Mouse (Mus musculus): Measurements from ENCODE around the gene Dact3.

DNA sequence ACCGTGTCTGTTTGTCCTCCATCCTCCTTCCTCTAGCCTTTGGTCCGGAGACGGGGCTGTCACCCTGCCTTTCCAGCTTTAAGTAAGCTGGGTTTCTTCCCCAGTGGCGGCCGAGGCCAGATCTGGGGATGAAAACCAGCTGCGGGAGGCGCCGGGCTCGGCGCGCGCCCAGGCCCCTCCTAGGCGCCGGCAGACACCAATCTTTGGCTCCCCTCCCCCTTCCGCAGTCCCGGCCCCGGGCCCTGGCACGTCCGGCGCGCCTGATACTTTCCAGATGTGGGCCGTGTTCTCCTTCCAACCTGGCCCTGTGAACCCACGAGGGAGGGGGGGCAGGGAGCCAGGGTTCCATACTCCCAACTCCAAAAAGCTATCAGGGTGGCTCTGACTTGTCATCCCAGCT is 15.8 kb downstream of the Dact3 start:
- TF ChIP-seq POLR2A (IDR thresholded peaks at IDR 0.05; ENCODE audit: low read depth, low read length) (no peak), CTCF (IDR thresholded peaks at IDR 0.05; ENCODE audit: extremely low read depth, insufficient read depth, insufficient read length, insufficient replicate concordance) (no peak)

All from spleen, adult 2 months (tissue).